In genomic region chr10:57835094-57835493, GRCm38 (mm10) we compare ENCODE assay signal across 28 mouse cellular contexts. TPM values are rescaled to one million over a fixed set of nuclear protein-coding genes. Genes with fewer than 3 reads are reported as not detected.
A peak's percentile ranks its signal among the peaks of the same experiment; 100 is the strongest.
DNase-seq lines count a peak whose midpoint lies in the region; ATAC-seq lines count a peak whose summit lies in the region.
"Had no signal": no experiment of that assay in that cellular context is flagged by ENCODE, and none has a peak within 500 bp of the region (broad histone marks: within the 10 kb centered on the region; RNA-seq: fewer than 3 reads in every experiment).

No protein-coding gene starts in this region.

- H3K4me3 ChIP-seq in hindbrain, embryonic 11.5 days (ENCODE audit: low read depth, low read length) = no peak overlapping the region
- H3K4me3 ChIP-seq: embryonic facial prominence, embryonic 12.5 days; embryonic facial prominence, embryonic 15.5 days; gastrocnemius, adult 2 months; heart, adult 2 months; heart, embryonic 10.5 days; heart, embryonic 13.5 days; hindbrain, embryonic 13.5 days had no signal

- H3K27ac ChIP-seq in hindbrain, embryonic 11.5 days (ENCODE audit: low read depth, low read length) = no peak overlapping the region
- H3K27ac ChIP-seq: embryonic facial prominence, embryonic 12.5 days; embryonic facial prominence, embryonic 15.5 days; gastrocnemius, adult 2 months; heart, adult 2 months; heart, embryonic 10.5 days; heart, embryonic 13.5 days; hindbrain, embryonic 13.5 days had no signal

- 93% methylated on average over 1 of the region's 1 CpGs for WGBS in hindbrain, embryonic 11.5 days

- no peak overlapping the region for H3K9ac ChIP-seq in hindbrain, embryonic 11.5 days (ENCODE audit: low read depth, low read length)
- H3K9ac ChIP-seq: embryonic facial prominence, embryonic 12.5 days; embryonic facial prominence, embryonic 15.5 days; forebrain, postnatal 0 days; heart, embryonic 13.5 days; hindbrain, embryonic 13.5 days had no signal

- no peaks in the 10 kb centered on the region; the same call in 1 of the 2 replicates for H3K27me3 ChIP-seq in hindbrain, embryonic 11.5 days (ENCODE audit: control insufficient read depth, insufficient read depth, low read length)
- H3K27me3 ChIP-seq: embryonic facial prominence, embryonic 12.5 days; embryonic facial prominence, embryonic 15.5 days; heart, embryonic 13.5 days had no signal

- peak; percentile 89 for ATAC-seq in common myeloid progenitor, adult 5-6 weeks (replicated peaks; ENCODE audit: low read depth, poor library complexity, severe bottlenecking)
- peak; percentile 75 for ATAC-seq in monocyte, adult 5-6 weeks (replicated peaks; ENCODE audit: insufficient number of reproducible peaks, low FRiP score, low TSS enrichment, poor library complexity, severe bottlenecking)
- ATAC-seq in hindbrain, embryonic 11.5 days (ENCODE audit: low FRiP score) = no peak
- ATAC-seq: forebrain, embryonic 14.5 days; forebrain, postnatal 0 days; hindbrain, embryonic 16.5 days; inflammation-experienced regulatory T-cells, adult 6 months; intestine, embryonic 16.5 days; Patski had no signal

- H3K4me1 ChIP-seq in hindbrain, embryonic 11.5 days (replicated peaks; ENCODE audit: control insufficient read depth, insufficient read depth, low read length) = no peaks in the 10 kb centered on the region
- H3K4me1 ChIP-seq: embryonic facial prominence, embryonic 12.5 days; embryonic facial prominence, embryonic 15.5 days; heart, embryonic 10.5 days; heart, embryonic 13.5 days; hindbrain, embryonic 13.5 days had no signal

- no peaks in the 10 kb centered on the region for H3K9me3 ChIP-seq in hindbrain, embryonic 11.5 days (ENCODE audit: control insufficient read depth, low read length)
- H3K9me3 ChIP-seq: embryonic facial prominence, embryonic 12.5 days; embryonic facial prominence, embryonic 15.5 days; heart, embryonic 10.5 days; heart, embryonic 13.5 days; hindbrain, embryonic 13.5 days had no signal

- peak; percentile 43 for DNase-seq in 416B (ENCODE audit: low read depth)
- DNase-seq in induced T-regulatory cell, adult 2 months (ENCODE audit: low read depth) = peak; percentile 10
- no peak for DNase-seq in hindbrain, embryonic 11.5 days (ENCODE audit: low spot score)
- no peak for DNase-seq in layer of hippocampus, adult 11-12 months (ENCODE audit: low spot score)
- DNase-seq: adrenal gland, adult 2 months; adrenal gland, postnatal 14 days; cerebellum, adult 11-12 months; cerebellum, adult 8-10 months; cerebellum, postnatal 10 days; cerebellum, postnatal 36 days; forebrain, postnatal 0 days; gastrocnemius, adult 2 months; gastrocnemius, postnatal 14 days; heart, adult 2 months; heart, postnatal 14 days; heart, postnatal 4 days had no signal

- H3K36me3 ChIP-seq in hindbrain, embryonic 11.5 days (ENCODE audit: control insufficient read depth, insufficient read depth, low read length) = no peaks in the 10 kb centered on the region
- H3K36me3 ChIP-seq: embryonic facial prominence, embryonic 12.5 days; embryonic facial prominence, embryonic 15.5 days; heart, embryonic 10.5 days; heart, embryonic 13.5 days; hindbrain, embryonic 13.5 days had no signal

- no peak overlapping the region for H3K4me2 ChIP-seq in hindbrain, embryonic 11.5 days (replicated peaks; ENCODE audit: low read depth, low read length)
- H3K4me2 ChIP-seq: embryonic facial prominence, embryonic 12.5 days; embryonic facial prominence, embryonic 15.5 days; heart, embryonic 13.5 days; hindbrain, embryonic 13.5 days had no signal

RNA-seq across cellular contexts. Expression of gene Smpdl3a, which starts 41.0 kb away (rescaled TPM):
- 17.9 and 23.8 TPM in 2 replicates for total RNA-seq in common myeloid progenitor, adult 5-6 weeks (2017)
- total RNA-seq in monocyte, adult 5-6 weeks (2017) = 248 to 540 TPM (median 441 TPM) in 3 replicates
- 13.1 and 13.9 TPM in 2 replicates for polyA plus RNA-seq in hindbrain, embryonic 11.5 days (2014; fragmentation: Nextera tagmentation; extraction: Ambion mirVana)

RNA-seq across cellular contexts. Expression of gene Fabp7, which starts 50.4 kb away (rescaled TPM):
- total RNA-seq in common myeloid progenitor, adult 5-6 weeks (2017) = not detected in 2 replicates
- total RNA-seq in monocyte, adult 5-6 weeks (2017) = 1.4 TPM in 1 of 3 replicates, not detected in the others
- polyA plus RNA-seq in hindbrain, embryonic 11.5 days (2014; fragmentation: Nextera tagmentation; extraction: Ambion mirVana) = 1,341 and 1,349 TPM in 2 replicates
- total RNA-seq: gastrocnemius, adult 2 months had no signal
- polyA plus RNA-seq: adrenal gland, adult 2 months; inflammation-experienced regulatory T-cells, adult 6 months had no signal

Comparison
In these comparisons a context has a peak if more than half of its experiments do, and no peak if none do; other contexts are left out.
1. DNase-seq: peak in 416B (single experiment) and induced T-regulatory cell, adult 2 months (single experiment); none in hindbrain, embryonic 11.5 days (single experiment) and layer of hippocampus, adult 11-12 months (single experiment).
2. RNA of gene Smpdl3a, which starts 41.0 kb away (total RNA-seq): 248 to 540 TPM in monocyte, adult 5-6 weeks; 17.9 to 23.8 TPM in common myeloid progenitor, adult 5-6 weeks; every median in the first group is over 10 times any median in the second.